ENCODE assay signal across 18 mouse cellular contexts in the genomic region with DNA sequence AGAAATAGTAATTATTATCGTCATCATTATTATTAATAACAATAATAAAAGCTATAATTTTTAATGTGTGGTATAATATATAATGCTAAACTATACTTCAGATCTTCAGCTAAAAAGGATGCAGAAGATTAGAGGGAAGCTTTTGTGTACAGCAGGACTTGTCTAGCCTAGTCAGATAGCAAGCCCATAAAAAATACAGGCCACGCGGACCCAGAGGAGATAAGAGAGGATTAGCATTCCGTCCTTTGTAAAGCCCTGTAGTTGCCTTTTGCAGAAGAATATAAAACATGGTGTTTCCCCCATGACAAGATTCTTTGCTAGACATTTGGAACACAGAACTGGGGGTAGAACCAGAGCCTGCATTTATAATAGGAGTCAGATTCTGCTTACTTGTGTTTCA. TPM values are rescaled to one million over a fixed set of nuclear protein-coding genes. Genes with fewer than 3 reads are reported as not detected.
DNase-seq lines count a peak whose midpoint lies in the region; ATAC-seq and TF ChIP-seq lines count a peak whose summit lies in the region.
"Had no signal": no experiment of that assay in that cellular context is flagged by ENCODE, and none has a peak within 500 bp of the region (broad histone marks: within the 10 kb centered on the region; RNA-seq: fewer than 3 reads in every experiment).

No protein-coding gene starts in this region.

- ATAC-seq in heart, embryonic 11.5 days (replicated peaks; ENCODE audit: insufficient number of reproducible peaks, low FRiP score, low TSS enrichment) = no peak
- no peak for ATAC-seq in heart, embryonic 15.5 days (replicated peaks; ENCODE audit: insufficient number of reproducible peaks, insufficient read depth, low FRiP score, low read depth)
- ATAC-seq in heart, postnatal 0 days (ENCODE audit: insufficient read depth, low read depth) = 0 out of 2 replicates have a peak, but pooled peaks have one; percentile 41
- ATAC-seq: forebrain, embryonic 15.5 days; intestine, embryonic 15.5 days had no signal

- H3K36me3 ChIP-seq in heart, embryonic 11.5 days (ENCODE audit: control insufficient read depth, insufficient read depth, low read length) = no peaks in the 10 kb centered on the region
- 0 out of 2 replicates have a peak, but pooled peaks cover 6% of the 10 kb centered on the region for H3K36me3 ChIP-seq in heart, embryonic 15.5 days
- H3K36me3 ChIP-seq in heart, postnatal 0 days (replicated peaks; ENCODE audit: control insufficient read depth, insufficient read depth, low read length) = 0 out of 2 replicates have a peak, but pooled peaks cover 3% of the 10 kb centered on the region
- H3K36me3 ChIP-seq: embryonic facial prominence, embryonic 12.5 days; forebrain, embryonic 15.5 days; hindbrain, embryonic 10.5 days; intestine, embryonic 15.5 days; kidney, embryonic 15.5 days had no signal

- peaks cover 12% of the 10 kb centered on the region for H3K4me1 ChIP-seq in heart, embryonic 11.5 days (ENCODE audit: control insufficient read depth, insufficient read depth, low read length)
- H3K4me1 ChIP-seq in heart, embryonic 15.5 days (replicated peaks) = peaks cover 28% of the 10 kb centered on the region
- peaks cover 24% of the 10 kb centered on the region for H3K4me1 ChIP-seq in heart, postnatal 0 days (ENCODE audit: control insufficient read depth, insufficient read depth)
- H3K4me1 ChIP-seq: embryonic facial prominence, embryonic 12.5 days; forebrain, embryonic 15.5 days; hindbrain, embryonic 10.5 days; intestine, embryonic 15.5 days had no signal

- WGBS in heart, embryonic 11.5 days (ENCODE audit: insufficient replicate concordance) = 35% methylated on average over 4 of the region's 4 CpGs
- 33% methylated on average over 4 of the region's 4 CpGs for WGBS in heart, embryonic 15.5 days
- WGBS in heart, postnatal 0 days = 21% methylated on average over 4 of the region's 4 CpGs

- H3K9me3 ChIP-seq in heart, embryonic 11.5 days (replicated peaks; ENCODE audit: control insufficient read depth, low read length) = no peaks in the 10 kb centered on the region
- H3K9me3 ChIP-seq in heart, embryonic 15.5 days (replicated peaks) = no peaks in the 10 kb centered on the region
- H3K9me3 ChIP-seq in heart, postnatal 0 days (replicated peaks; ENCODE audit: control insufficient read depth, low read length) = no peaks in the 10 kb centered on the region
- H3K9me3 ChIP-seq: embryonic facial prominence, embryonic 12.5 days; forebrain, embryonic 15.5 days; hindbrain, embryonic 10.5 days; intestine, embryonic 15.5 days; kidney, embryonic 15.5 days had no signal

- no peak overlapping the region for H3K9ac ChIP-seq in heart, embryonic 11.5 days (ENCODE audit: low read depth, low read length)
- no peak overlapping the region for H3K9ac ChIP-seq in heart, embryonic 15.5 days
- no peak overlapping the region for H3K9ac ChIP-seq in heart, postnatal 0 days (replicated peaks; ENCODE audit: low read depth, low read length)
- H3K9ac ChIP-seq: embryonic facial prominence, embryonic 12.5 days; forebrain, embryonic 15.5 days; hindbrain, embryonic 14.5 days; intestine, embryonic 15.5 days; kidney, embryonic 15.5 days had no signal

- H3K4me2 ChIP-seq in heart, embryonic 11.5 days = no peak overlapping the region
- no peak overlapping the region for H3K4me2 ChIP-seq in heart, embryonic 15.5 days
- H3K4me2 ChIP-seq in heart, postnatal 0 days (ENCODE audit: low read depth, low read length) = no peak overlapping the region
- H3K4me2 ChIP-seq: embryonic facial prominence, embryonic 12.5 days; forebrain, embryonic 15.5 days; hindbrain, embryonic 14.5 days; intestine, embryonic 15.5 days; kidney, embryonic 15.5 days had no signal

- no peak for TF ChIP-seq CTCF in heart, postnatal 0 days (IDR thresholded peaks at IDR 0.05; ENCODE audit: low read depth)

- no peaks in the 10 kb centered on the region for H3K27me3 ChIP-seq in heart, embryonic 11.5 days (ENCODE audit: control insufficient read depth, insufficient read depth, low read length)
- no peaks in the 10 kb centered on the region for H3K27me3 ChIP-seq in heart, embryonic 15.5 days
- no peaks in the 10 kb centered on the region for H3K27me3 ChIP-seq in heart, postnatal 0 days (ENCODE audit: control insufficient read depth, insufficient read depth, low read length)
- H3K27me3 ChIP-seq: embryonic facial prominence, embryonic 12.5 days; forebrain, embryonic 15.5 days; intestine, embryonic 15.5 days; kidney, embryonic 15.5 days had no signal

- H3K4me3 ChIP-seq in heart, embryonic 11.5 days (ENCODE audit: low read depth, low read length) = no peak overlapping the region
- H3K4me3 ChIP-seq in heart, embryonic 15.5 days = no peak overlapping the region
- H3K4me3 ChIP-seq in heart, postnatal 0 days (ENCODE audit: low read depth, low read length) = no peak overlapping the region
- H3K4me3 ChIP-seq: embryonic facial prominence, embryonic 12.5 days; forebrain, embryonic 15.5 days; hindbrain, embryonic 10.5 days; intestine, embryonic 15.5 days; kidney, embryonic 15.5 days had no signal

- no peak for DNase-seq in heart, postnatal 4 days
- DNase-seq in heart, adult 8-10 months (ENCODE audit: low spot score) = no peak
- no peak for DNase-seq in heart, postnatal 0 days (ENCODE audit: low spot score)
- DNase-seq in cerebellum, adult 9-10 months = no peak
- DNase-seq: adrenal gland, adult 8-10 months; cerebellum, adult 11 months; cerebellum, adult 8-10 months; cerebellum, postnatal 25 days; gastrocnemius, postnatal 14 days; kidney, adult 2 months had no signal

- no peak for TF ChIP-seq EP300 in heart, postnatal 0 days (IDR thresholded peaks at IDR 0.05; ENCODE audit: low read depth)

- H3K27ac ChIP-seq in heart, embryonic 11.5 days (ENCODE audit: low read depth, low read length) = peak overlapping the region; percentile 46
- peak overlapping the region; percentile 45 for H3K27ac ChIP-seq in heart, embryonic 15.5 days
- peak overlapping the region; percentile 61 for H3K27ac ChIP-seq in heart, postnatal 0 days (ENCODE audit: low read depth)
- H3K27ac ChIP-seq: embryonic facial prominence, embryonic 12.5 days; forebrain, embryonic 15.5 days; hindbrain, embryonic 10.5 days; hindbrain, embryonic 14.5 days; intestine, embryonic 15.5 days; kidney, embryonic 15.5 days had no signal

RNA-seq across cellular contexts. Expression of gene Peak1, which starts 13.2 kb away (rescaled TPM):
- polyA plus RNA-seq in heart, embryonic 11.5 days (2014; fragmentation: Nextera tagmentation; extraction: Ambion mirVana) = 14.4 and 16.1 TPM in 2 replicates
- 10 to 100 TPM; 49.2 to 55.0 TPM for total RNA-seq in heart, postnatal 4 days (2021)
- polyA plus RNA-seq in heart, embryonic 15.5 days (2015; fragmentation: Nextera tagmentation; extraction: Ambion mirVana) = 14.3 and 16.2 TPM in 2 replicates
- total RNA-seq in heart, adult 8-10 months (2022) = 10 to 100 TPM; 34.2 to 44.5 (median 40.9) TPM
- 19.7 and 28.7 TPM in 2 replicates for total RNA-seq in heart, postnatal 0 days (2014; rRNA removed; ENCODE audit: low replicate concordance)
- polyA plus RNA-seq in heart, postnatal 0 days (2015; fragmentation: Nextera tagmentation; extraction: Ambion mirVana) = 7.3 and 8.1 TPM in 2 replicates

RNA-seq across cellular contexts. Expression of gene Hmg20a, which starts 13.8 kb away (rescaled TPM):
- polyA plus RNA-seq in heart, embryonic 11.5 days (2014; fragmentation: Nextera tagmentation; extraction: Ambion mirVana) = 53.3 and 62.4 TPM in 2 replicates
- total RNA-seq in heart, postnatal 4 days (2021) = 10 to 100 TPM; 39.6 to 43.0 TPM
- 48.9 and 56.4 TPM in 2 replicates for polyA plus RNA-seq in heart, embryonic 15.5 days (2015; fragmentation: Nextera tagmentation; extraction: Ambion mirVana)
- 10 to 100 TPM; 16.8 to 19.9 (median 18.3) TPM for total RNA-seq in heart, adult 8-10 months (2022)
- 28.6 and 30.1 TPM in 2 replicates for total RNA-seq in heart, postnatal 0 days (2014; rRNA removed; ENCODE audit: low replicate concordance)
- 31.5 and 34.3 TPM in 2 replicates for polyA plus RNA-seq in heart, postnatal 0 days (2015; fragmentation: Nextera tagmentation; extraction: Ambion mirVana)
